Mouse (Mus musculus) WW6 (cell line): ENCODE results near the gene Olfr31.
A peak's percentile ranks its signal among the peaks of the same experiment; 100 is the strongest.

ENCODE experiments used
- DNase-seq: peaks from one replicate; pipeline ENCODE4 v3.0.0-alpha.2; 2013; ENCODE audit warnings: low read depth, low spot score

Gene Olfr31

GRCm38 (mm10) chr14:14322528-14322927 lies at the start of gene Olfr31:
TSS of gene Olfr31 (plus strand) at chr14:14322828.
- no peak for DNase-seq

DNA sequence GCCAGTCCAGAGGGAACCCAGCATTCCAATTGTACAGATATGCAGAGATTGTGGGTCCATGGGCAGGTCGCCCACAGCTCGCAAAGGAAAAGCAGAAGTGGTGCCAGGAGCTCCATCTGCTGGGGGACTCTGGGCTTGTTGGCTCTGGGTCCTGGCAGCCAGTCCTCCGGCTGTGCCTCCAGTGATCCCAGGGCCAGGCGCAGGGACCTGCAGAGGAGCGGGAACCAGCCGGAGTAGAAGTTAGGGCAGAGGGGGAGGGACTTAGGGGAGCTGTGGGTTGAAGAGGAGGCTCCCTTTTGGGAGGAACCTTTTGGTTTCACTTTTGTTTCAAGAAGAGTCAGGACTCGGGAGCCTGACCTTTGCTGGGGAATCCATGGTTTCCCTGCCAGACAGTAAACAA lies 28.2 kb upstream of the Olfr31 start:
- peak; percentile 20 for DNase-seq

GRCm38 (mm10) chr14:14308938-14309337 lies 13.7 kb upstream of the Olfr31 start:
- peak; percentile 36 for DNase-seq

DNA sequence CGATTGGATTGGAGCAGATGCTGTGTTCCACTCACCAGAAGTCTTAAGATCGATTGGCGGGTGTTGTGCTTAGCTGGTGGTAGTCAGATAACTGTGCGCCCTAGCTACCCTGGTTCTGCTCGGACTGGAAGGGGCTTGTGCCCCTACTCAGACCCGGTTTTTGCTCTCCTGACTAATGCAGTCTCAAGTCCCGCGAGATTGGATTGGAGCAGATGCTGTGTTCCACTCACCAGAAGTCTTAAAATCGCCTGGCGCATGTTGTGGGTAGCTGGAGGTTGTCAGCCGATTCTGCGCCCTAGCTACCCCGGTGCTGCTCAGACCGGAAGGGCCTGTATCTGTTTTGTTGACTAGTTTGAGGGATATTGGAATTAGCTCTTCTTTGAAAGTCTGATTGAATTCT lies 13.2 kb upstream of the Olfr31 start:
- peak; percentile 55 for DNase-seq

DNA sequence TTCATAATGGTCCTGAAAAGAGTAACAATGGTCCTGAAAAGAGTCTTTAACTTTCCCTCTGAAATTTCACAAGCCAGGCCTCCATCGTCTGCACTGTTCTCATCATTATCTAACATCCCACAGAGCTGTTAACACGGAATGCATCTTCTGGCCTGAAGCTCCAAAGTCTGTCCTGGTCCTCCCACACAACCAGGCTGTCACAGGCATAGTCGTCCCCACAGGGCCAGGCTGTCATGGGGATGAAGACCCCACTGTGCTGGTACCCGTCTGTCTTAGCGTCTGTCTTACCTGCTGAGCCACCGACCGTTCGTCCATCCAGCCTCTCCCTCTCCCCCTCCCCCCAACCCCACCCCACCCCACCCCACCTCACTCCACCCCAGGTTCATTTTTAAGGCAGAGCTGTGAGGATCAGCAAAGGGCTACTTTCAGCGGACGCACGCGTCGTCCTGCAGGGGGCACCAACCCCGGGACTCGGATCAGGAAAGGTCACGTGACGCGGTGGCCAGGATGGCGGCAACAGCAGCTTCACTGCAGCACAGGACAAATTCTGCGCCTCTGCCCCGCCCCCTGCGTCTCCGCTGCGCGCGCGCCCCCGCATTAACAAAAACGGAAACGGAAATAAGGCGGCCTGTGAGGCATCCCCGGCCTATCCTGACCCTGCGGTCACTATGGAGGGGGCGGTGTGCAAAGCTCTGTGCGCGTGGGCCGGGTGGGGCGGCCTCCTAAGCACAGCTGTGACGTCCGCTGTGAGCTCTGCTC lies 22.7 kb downstream of the Olfr31 start:
- peak; percentile 63 for DNase-seq

GRCm38 (mm10) chr14:14345948-14346812 lies 23.6 kb downstream of the Olfr31 start, which contains the start of gene Il3ra:
TSS of gene Il3ra (plus strand) at chr14:14346275.
- DNase-seq: no peak

- no peak for DNase-seq
These were observed 24.1 kb downstream of the Olfr31 start for GRCm38 (mm10) chr14:14346813-14347100.

DNA sequence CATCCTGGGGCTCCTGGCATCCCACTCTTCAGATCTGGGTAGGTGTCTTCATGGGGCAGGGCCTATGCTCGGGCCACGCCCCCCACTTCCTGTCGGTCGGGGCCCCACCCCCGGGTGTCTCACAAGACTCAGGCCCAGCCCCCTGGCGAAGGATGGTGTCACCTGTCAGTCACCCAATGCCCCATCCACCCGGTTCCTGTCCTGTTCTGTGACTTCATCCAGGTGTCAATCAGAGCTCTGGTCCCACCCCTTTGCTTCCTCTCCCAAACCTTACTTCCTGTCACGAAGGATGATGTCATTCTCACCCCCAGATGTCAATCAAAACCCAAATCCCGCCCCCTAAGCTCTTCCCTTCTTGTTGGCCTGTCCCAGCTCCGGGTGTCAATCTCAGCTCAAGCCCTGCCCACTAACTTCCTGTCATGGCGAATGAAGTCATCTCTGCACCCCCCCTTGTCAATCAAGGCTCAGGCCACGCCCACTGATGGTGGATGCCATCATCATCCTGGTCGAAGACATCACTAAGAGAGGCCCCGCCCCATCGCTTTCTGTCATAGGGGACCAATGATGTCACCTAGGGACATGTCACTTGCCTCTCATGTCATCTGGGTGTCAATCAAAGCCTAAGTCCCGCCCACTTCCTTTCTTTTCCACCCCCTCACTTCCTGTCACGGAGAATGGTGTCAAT lies 24.7 kb downstream of the Olfr31 start:
- DNase-seq: no peak

- no peak for DNase-seq
These were observed 25.4 kb downstream of the Olfr31 start for GRCm38 (mm10) chr14:14347836-14348621.

GRCm38 (mm10) chr14:14348674-14349401 lies 26.2 kb downstream of the Olfr31 start:
- DNase-seq: no peak

- no peak for DNase-seq
These were observed 27.0 kb downstream of the Olfr31 start for GRCm38 (mm10) chr14:14349485-14350262.

DNA sequence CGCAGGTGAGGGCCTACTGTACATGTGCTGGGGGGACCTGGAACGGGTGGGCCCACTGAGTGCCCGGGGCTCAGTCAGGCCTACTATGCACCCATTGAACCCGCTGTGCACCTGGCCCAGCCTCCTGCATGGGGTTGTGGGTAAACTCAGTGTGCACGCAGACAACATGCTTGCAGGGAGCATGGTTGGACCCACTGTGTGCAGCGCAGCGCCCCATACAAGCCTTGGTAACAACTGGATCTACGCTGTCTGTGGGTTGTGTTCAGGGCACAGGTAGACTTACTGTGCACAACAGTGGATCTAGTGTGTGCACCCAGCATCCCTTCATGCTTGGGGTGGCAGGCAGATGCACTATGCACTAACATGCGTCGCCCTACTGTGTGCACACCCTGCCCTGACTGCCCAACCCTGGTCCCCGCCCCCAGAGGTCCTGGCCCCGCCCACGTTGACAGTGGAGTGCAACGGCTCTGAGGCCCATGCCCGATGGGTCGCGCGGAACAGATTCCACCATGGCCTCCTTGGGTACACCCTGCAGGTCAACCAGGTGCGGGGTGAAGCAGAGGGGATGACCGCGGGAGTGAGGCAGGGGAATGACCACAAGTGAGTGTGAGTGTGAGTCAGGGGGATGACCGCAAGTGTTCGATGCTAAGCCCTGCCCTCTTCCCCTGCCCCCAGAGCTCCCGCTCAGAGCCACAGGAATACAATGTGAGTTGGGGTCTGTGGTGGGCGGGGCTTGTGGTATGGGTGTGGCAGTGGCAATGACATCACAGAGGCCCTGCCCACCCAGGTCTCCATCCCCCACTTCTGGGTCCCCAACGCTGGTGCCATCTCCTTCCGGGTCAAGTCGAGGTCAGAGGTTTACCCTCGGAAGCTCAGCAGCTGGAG lies 27.9 kb downstream of the Olfr31 start:
- no peak for DNase-seq

GRCm38 (mm10) chr14:14351148-14351455 lies 28.5 kb downstream of the Olfr31 start:
- no peak for DNase-seq

DNA sequence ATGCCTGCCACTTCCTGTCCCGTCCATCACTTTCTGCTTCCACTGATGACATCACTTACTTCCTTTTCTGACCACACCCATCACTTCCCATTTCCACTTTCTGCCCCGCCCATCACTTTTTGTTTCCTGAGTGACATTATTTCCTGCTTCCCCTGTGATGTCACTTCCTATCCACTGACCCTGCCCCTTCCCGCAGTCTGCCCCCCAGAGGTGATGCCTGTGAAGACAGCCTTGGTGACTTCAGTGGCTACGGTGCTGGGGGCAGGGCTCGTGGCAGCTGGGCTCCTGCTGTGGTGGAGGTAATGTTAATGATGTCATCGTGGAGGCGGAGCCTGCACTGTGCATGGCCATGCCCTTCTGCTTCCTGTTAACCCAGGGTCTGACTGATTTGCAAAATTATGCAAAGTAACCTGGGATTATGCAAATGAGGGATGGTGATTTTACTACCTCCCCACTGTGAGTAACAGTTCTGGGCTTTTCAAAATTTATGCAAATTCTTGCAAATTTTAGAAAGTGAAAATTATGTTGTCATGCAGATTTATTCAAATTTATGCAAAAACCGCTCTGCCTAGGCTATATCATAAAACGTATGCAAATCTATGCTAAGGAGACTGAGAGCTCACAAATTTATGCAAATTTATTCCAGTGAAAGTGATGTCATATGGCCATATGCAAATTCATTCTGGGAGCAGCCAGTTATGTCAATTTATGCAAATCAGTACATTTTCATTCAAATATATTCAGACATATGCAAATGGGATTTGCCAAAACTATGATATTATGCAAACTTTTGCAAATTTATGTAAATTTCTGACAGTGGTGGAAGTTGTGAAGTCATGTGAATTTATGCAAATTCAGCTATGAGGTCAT lies 29.3 kb downstream of the Olfr31 start:
- no peak for DNase-seq

- DNase-seq: no peak
These were observed 30.0 kb downstream of the Olfr31 start for GRCm38 (mm10) chr14:14352606-14353005.

DNA sequence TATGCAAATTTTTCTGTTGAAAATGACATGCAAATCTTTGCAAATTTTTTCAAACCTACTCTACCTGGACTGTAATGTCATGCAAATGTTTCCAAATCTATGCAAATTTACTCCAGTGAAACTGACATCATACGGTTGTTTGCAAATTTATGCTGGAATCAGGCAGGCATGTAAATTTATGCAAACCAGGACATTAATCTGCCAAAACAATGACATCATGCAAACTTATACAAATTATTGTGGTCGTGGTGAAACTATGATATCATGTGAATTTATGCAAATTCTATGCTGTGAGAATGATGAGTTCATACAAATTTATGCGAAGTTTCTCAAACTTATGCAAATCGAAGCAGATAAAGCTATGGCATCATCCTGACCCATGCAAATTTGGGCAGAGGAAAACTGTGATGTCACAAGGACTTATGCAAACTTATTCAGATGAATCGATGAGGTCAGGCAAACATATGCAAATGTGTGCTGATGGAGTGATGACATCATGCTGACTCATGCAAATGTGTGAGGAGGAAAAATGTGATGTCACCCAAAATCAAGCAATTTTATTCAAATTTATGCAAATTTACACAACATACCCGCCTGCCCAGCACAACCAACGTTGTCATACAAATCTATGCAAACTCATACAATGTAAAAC lies 30.6 kb downstream of the Olfr31 start:
- DNase-seq: no peak

DNA sequence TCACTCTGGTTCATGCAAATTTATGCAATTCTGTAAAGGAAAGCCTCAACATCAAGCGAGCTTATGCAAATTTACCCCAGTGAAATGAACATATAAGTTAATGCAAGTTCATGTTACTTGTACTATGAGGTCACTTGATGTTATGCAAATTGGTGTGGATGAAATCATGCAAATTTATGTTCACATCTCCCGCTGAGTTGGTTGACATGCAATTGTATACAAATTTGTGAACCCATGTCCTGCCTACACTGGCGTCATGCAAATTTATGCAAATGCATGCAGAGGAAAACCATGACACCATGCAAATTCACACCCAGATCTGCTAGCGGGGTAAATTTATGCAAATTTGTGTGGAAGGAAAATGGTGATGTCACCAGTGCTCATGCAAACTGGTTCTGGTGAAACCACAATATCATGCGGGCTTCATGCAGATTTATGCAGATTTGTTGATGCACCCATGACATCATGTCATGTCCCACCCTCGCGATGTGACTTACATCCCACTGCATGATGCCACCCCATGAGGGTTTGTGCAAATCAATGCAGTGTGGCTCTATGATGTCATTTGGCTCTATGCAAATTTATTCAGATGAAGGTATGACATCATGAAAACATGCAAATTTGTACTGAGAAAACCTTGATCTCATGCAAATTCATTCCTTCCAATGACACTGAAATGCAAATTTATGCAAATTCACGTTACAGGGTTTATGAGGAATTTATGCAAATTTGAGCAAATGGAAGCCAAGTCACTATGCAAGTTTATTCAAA lies 31.3 kb downstream of the Olfr31 start:
- DNase-seq: no peak
